Mouse (Mus musculus) forebrain, embryonic 13.5 days (tissue): ENCODE data around the gene Mfsd10. TPM values are rescaled to one million over a fixed set of nuclear protein-coding genes. Genes with fewer than 3 reads are reported as not detected.
A peak's percentile ranks its signal among the peaks of the same experiment; 100 is the strongest.
"Not testable (repeated sequence)": the region's sequence is repeated elsewhere in the genome, so short reads cannot be mapped to it uniquely, and the experiment has no call there.

ENCODE experiments used
- ATAC-seq: fragments of 200-750 bp; cut with Nextera tagmentation; 2 replicates; pipeline ENCODE4 v1.8.0; 2017
- H3K27ac ChIP-seq: fragments of 300-500 bp; sonication (generic); 2 replicates; pipeline ENCODE4 v1.5.1; 2015; ENCODE audit warnings: inconsistent platforms, mild to moderate bottlenecking, moderate library complexity
- H3K27me3 ChIP-seq: fragments of 300-500 bp; sonication (generic); 2 replicates; pipeline ENCODE4 v1.6.1; 2015; ENCODE audit warnings: mild to moderate bottlenecking, inconsistent platforms
- H3K36me3 ChIP-seq: fragments of 300-500 bp; sonication (generic); 2 replicates; pipeline ENCODE4 v1.6.1; 2015; ENCODE audit warnings: mild to moderate bottlenecking, inconsistent platforms; ENCODE audit not compliant: poor library complexity, severe bottlenecking
- H3K4me1 ChIP-seq: fragments of 300-500 bp; sonication (generic); 2 replicates; pipeline ENCODE4 v1.6.1; 2015; ENCODE audit warnings: inconsistent platforms
- H3K4me2 ChIP-seq: fragments of 300-500 bp; sonication (generic); 2 replicates; pipeline ENCODE4 v1.6.1; 2015; ENCODE audit warnings: inconsistent platforms, mild to moderate bottlenecking, moderate library complexity
- H3K4me3 ChIP-seq: fragments of 300-500 bp; sonication (generic); 2 replicates; pipeline ENCODE4 v1.5.1; 2015; ENCODE audit warnings: mild to moderate bottlenecking, inconsistent platforms
- H3K9ac ChIP-seq: fragments of 300-500 bp; sonication (generic); 2 replicates; pipeline ENCODE4 v1.6.1; 2015; ENCODE audit warnings: mild to moderate bottlenecking, inconsistent platforms
- H3K9me3 ChIP-seq: fragments of 300-500 bp; sonication (generic); replicated peaks from 2 replicates; pipeline ENCODE4 v1.6.1; 2016; ENCODE audit warnings: inconsistent platforms
- WGBS: fragments of 180-500 bp; shearing (Covaris S2); methylation state at CpG from one replicate; pipeline ENCODE4 v1.1.7; 2015; 5-methylcytosine and 5-hydroxymethylcytosine counted together
- polyA plus RNA-seq: library from polyadenylated mRNA; unstranded; fragments of >200 nt; fragmentation: Nextera tagmentation; extraction: Ambion mirVana; gene quantifications from 2 replicates; pipeline ENCODE4 v1.2.1, GENCODE M21; 2015

Gene Mfsd10
- polyA plus RNA-seq, 1 experiment from 2014 or later: 86.9 TPM

GRCm38 (mm10) chr5:34592224-34592623, 44.8 kb downstream of the Mfsd10 start:
- not testable (repeated sequence) for H3K4me2 ChIP-seq, H3K9ac ChIP-seq, H3K4me3 ChIP-seq, ATAC-seq, H3K9me3 ChIP-seq, H3K27me3 ChIP-seq, H3K36me3 ChIP-seq
- peaks cover 30% of the 10 kb centered on the region for H3K4me1 ChIP-seq
- peak overlapping the region; percentile 51; the same call in 1 of the 2 replicates for H3K27ac ChIP-seq
- 52% methylated on average over 5 of the region's 5 CpGs for WGBS

DNA sequence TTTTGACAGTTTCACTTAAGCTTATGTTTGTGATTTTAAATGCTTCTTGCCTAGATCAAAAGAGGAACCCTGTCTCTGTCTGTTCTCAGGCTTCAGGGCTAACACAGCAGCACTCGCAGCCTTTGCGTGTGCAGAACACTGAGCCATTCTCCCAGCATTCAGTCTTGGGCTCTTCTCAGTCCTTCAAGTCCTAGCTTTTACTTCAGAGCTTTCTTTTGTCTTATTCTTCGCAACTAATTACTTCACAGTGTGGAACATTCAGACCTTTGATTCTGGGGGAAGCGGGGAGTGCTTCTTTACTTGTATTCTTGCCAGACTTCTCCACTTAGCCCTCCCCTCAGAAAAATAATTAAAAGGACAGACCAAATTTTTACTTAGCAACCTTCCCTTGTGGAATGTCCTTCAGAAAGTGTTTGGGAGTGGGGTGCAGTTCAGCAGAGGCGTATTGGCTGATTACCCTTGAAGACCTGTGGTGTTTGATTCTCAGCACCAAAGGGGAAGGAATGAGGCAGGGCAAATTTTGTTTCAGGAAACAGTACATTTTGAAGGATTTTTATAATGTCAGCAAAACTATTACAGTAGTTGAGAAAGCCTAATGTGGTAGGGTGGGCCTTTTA, 45.5 kb downstream of the Mfsd10 start:
- no peak overlapping the region for H3K9ac ChIP-seq
- H3K4me3 ChIP-seq: no peak overlapping the region
- H3K9me3 ChIP-seq: no peaks in the 10 kb centered on the region
- H3K27ac ChIP-seq: peak overlapping the region; percentile 49
- H3K4me1 ChIP-seq: peaks cover 34% of the 10 kb centered on the region
- ATAC-seq: peak; percentile 63; the same call in 1 of the 2 replicates
- no peaks in the 10 kb centered on the region for H3K27me3 ChIP-seq
- H3K4me2 ChIP-seq: no peak overlapping the region
- 6% methylated on average over 5 of the region's 5 CpGs for whole genome bisulfite sequencing
- no peaks in the 10 kb centered on the region for H3K36me3 ChIP-seq

- Histone ChIP-seq H3K27ac (peak overlapping the region; percentile 69), H3K9me3 (no peaks in the 10 kb centered on the region), H3K9ac (no peak overlapping the region), H3K4me2 (no peak overlapping the region), H3K4me3 (no peak overlapping the region), H3K27me3 (no peaks in the 10 kb centered on the region), H3K36me3 (no peaks in the 10 kb centered on the region), H3K4me1 (peaks cover 40% of the 10 kb centered on the region)
- no peak for ATAC-seq
- WGBS: 9% methylated on average over 4 of the region's 4 CpGs
These were observed 46.3 kb downstream of the Mfsd10 start for GRCm38 (mm10) chr5:34590702-34591101.

- no peak overlapping the region; the same call in 1 of the 2 replicates for H3K4me2 ChIP-seq
- peak overlapping the region; percentile 69; the same call in 1 of the 2 replicates for H3K27ac ChIP-seq
- no peak overlapping the region for H3K4me3 ChIP-seq
- ATAC-seq: no peak
- no peaks in the 10 kb centered on the region for H3K9me3 ChIP-seq
- peaks cover 40% of the 10 kb centered on the region for H3K4me1 ChIP-seq
- no peaks in the 10 kb centered on the region for H3K36me3 ChIP-seq
- no peaks in the 10 kb centered on the region for H3K27me3 ChIP-seq
- H3K9ac ChIP-seq: peak overlapping the region; percentile 45
- 6% methylated on average over 5 of the region's 5 CpGs for WGBS
These were observed 47.0 kb downstream of the Mfsd10 start for GRCm38 (mm10) chr5:34590059-34590458.

- no peak overlapping the region for H3K4me3 ChIP-seq
- ATAC-seq: no peak
- WGBS: 69% methylated on average over 5 of the region's 5 CpGs
- H3K9ac ChIP-seq: no peak overlapping the region
- no peak overlapping the region for H3K4me2 ChIP-seq
- H3K27me3 ChIP-seq: no peaks in the 10 kb centered on the region
- H3K4me1 ChIP-seq: peaks cover 40% of the 10 kb centered on the region
- no peaks in the 10 kb centered on the region; the same call in 1 of the 2 replicates for H3K36me3 ChIP-seq
- H3K27ac ChIP-seq: no peak overlapping the region
- H3K9me3 ChIP-seq: no peaks in the 10 kb centered on the region
These were observed 49.1 kb downstream of the Mfsd10 start for GRCm38 (mm10) chr5:34587881-34588280.

GRCm38 (mm10) chr5:34585216-34585615, 51.8 kb downstream of the Mfsd10 start:
- Histone ChIP-seq H3K27me3 (no peaks in the 10 kb centered on the region), H3K9ac (no peak overlapping the region), H3K4me1 (peaks cover 30% of the 10 kb centered on the region), H3K27ac (no peak overlapping the region), H3K9me3 (no peaks in the 10 kb centered on the region), H3K4me2 (no peak overlapping the region), H3K36me3 (no peaks in the 10 kb centered on the region; the same call in 1 of the 2 replicates), H3K4me3 (no peak overlapping the region)
- no peak for ATAC-seq
- WGBS: 62% methylated on average over 5 of the region's 5 CpGs

Other genes starting within 250 kb of the Mfsd10 start
- 5.1 and 5.7 TPM in 2 replicates for gene Tnip2, start 123.2 kb downstream of the Mfsd10 start, polyA plus RNA-seq
- 19.1 and 23.1 TPM in 2 replicates for gene Sh3bp2, start 111.4 kb downstream of the Mfsd10 start, polyA plus RNA-seq
- gene Add1, start 63.5 kb downstream of the Mfsd10 start, polyA plus RNA-seq: 173 and 185 TPM in 2 replicates
- gene Nop14, start 22.9 kb upstream of the Mfsd10 start, polyA plus RNA-seq: 23.3 and 24.6 TPM in 2 replicates
- 1.0 and 1.3 TPM in 2 replicates for gene Grk4, start 23.2 kb upstream of the Mfsd10 start, polyA plus RNA-seq
- 13.1 and 16.4 TPM in 2 replicates for gene Htt, start 124.5 kb upstream of the Mfsd10 start, polyA plus RNA-seq